Mouse (Mus musculus) ES-E14 (cell line): Measurements from ENCODE around the gene Nup210. TPM values are rescaled to one million over a fixed set of nuclear protein-coding genes. Genes with fewer than 3 reads are reported as not detected.
"Not testable (repeated sequence)": the region's sequence is repeated elsewhere in the genome, so short reads cannot be mapped to it uniquely, and the experiment has no call there.

ENCODE experiments used
- DNase-seq: peaks from one replicate; pipeline ENCODE4 v3.0.0-alpha.2; 2013; ENCODE audit warnings: low read depth, low spot score
- H3K27ac ChIP-seq: 2 replicates; pipeline ENCODE4 v1.5.1; 2012; ENCODE audit warnings: low read depth, mild to moderate bottlenecking, low read length, moderate library complexity, mixed read lengths; ENCODE audit not compliant: poor library complexity, insufficient read depth, severe bottlenecking
- H3K36me3 ChIP-seq: 2 replicates; pipeline ENCODE4 v1.6.1; 2012; ENCODE audit warnings: mild to moderate bottlenecking, low read length, moderate library complexity, mixed read lengths; ENCODE audit not compliant: control insufficient read depth, poor library complexity, insufficient read depth, severe bottlenecking
- H3K4me1 ChIP-seq, 2 experiments: fragments of 150-350 bp in 1 of 2; sonication (generic) in 1 of 2; 2 replicates each; pipeline ENCODE4 v1.6.1; 2012; ENCODE audit warnings: low read length in 2 of 2, mild to moderate bottlenecking in 1 of 2, mixed read lengths in 1 of 2; ENCODE audit not compliant: control insufficient read depth in 2 of 2, insufficient read depth in 2 of 2, poor library complexity in 1 of 2
- H3K4me3 ChIP-seq, 2 experiments: fragments of 150-350 bp in 1 of 2; sonication (generic) in 1 of 2; 2 replicates each; pipeline ENCODE4 v1.5.1; 2012; ENCODE audit warnings: low read length in 2 of 2, low read depth in 1 of 2, mild to moderate bottlenecking in 1 of 2, mixed read lengths in 1 of 2; ENCODE audit not compliant: insufficient read depth in 1 of 2, poor library complexity in 1 of 2, severe bottlenecking in 1 of 2
- H3K9ac ChIP-seq: 2 replicates; pipeline ENCODE4 v1.6.1; 2012; ENCODE audit warnings: low read depth, mild to moderate bottlenecking, low read length, mixed read lengths; ENCODE audit not compliant: poor library complexity, insufficient read depth, severe bottlenecking
- H3K9me3 ChIP-seq: fragments of 150-350 bp; sonication (generic); 2 replicates; pipeline ENCODE4 v1.6.1; 2012; ENCODE audit warnings: low read depth, mild to moderate bottlenecking, low read length; ENCODE audit not compliant: control insufficient read depth, insufficient read depth
- CHD2 ChIP-seq: IDR thresholded peaks from 2 replicates; pipeline ENCODE4 v1.6.1; 2014; ENCODE audit warnings: mild to moderate bottlenecking, low read depth, low read length, inconsistent platforms
- HCFC1 ChIP-seq: IDR thresholded peaks from 2 replicates; pipeline ENCODE4 v1.6.1; 2012; ENCODE audit warnings: low read length, inconsistent platforms, borderline replicate concordance; ENCODE audit not compliant: insufficient read depth
- MAFK ChIP-seq: IDR thresholded peaks from 2 replicates; pipeline ENCODE4 v1.6.1; 2014; ENCODE audit warnings: mild to moderate bottlenecking, low read depth, low read length, inconsistent platforms; ENCODE audit not compliant: insufficient read depth
- ZC3H11A ChIP-seq: IDR thresholded peaks from 2 replicates; pipeline ENCODE4 v1.6.1; 2012; ENCODE audit warnings: low read depth, mild to moderate bottlenecking, inconsistent platforms, low read length, borderline replicate concordance
- ZNF384 ChIP-seq: IDR thresholded peaks from 2 replicates; pipeline ENCODE4 v1.6.1; 2012; ENCODE audit warnings: low read depth, low read length, inconsistent platforms
- in situ Hi-C, 2 experiments: fragments of 600-800 bp; cut with MboI; formaldehyde crosslinking; loops; one replicate each; pipeline ENCODE4 v1.15.1; 2025; ENCODE audit warnings: low sequenced_read_pairs in 2 of 2, inconsistent platforms in 1 of 2; ENCODE audit not compliant: unreplicated experiment in 2 of 2
- total RNA-seq: library from RNA; depleted of rRNA; stranded (reverse); fragments of 300-350 nt; gene quantifications from 2 replicates; pipeline ENCODE4 v1.2.3, GENCODE M21; 2012

Nup210 gene
- total RNA-seq, 1 experiment: 65.9 TPM

- Histone ChIP-seq H3K27ac (no peak overlapping the region), H3K4me3 (no peak overlapping the region), H3K36me3 (no peaks in the 10 kb centered on the region), H3K9ac (no peak overlapping the region), H3K4me1 (peaks cover 3 to 10% of the 10 kb centered on the region in 2 experiments; a peak in 3 of 4 replicates), H3K9me3 (no peaks in the 10 kb centered on the region)
- TF ChIP-seq MAFK: no peak
- no peak for TF ChIP-seq ZNF384
- TF ChIP-seq CHD2: no peak
- no peak for TF ChIP-seq ZC3H11A
- no peak for TF ChIP-seq HCFC1
- DNase-seq: no peak
- in situ Hi-C loops: no loop called here
These were observed 8.2 kb downstream of the Nup210 start for GRCm38 (mm10) chr6:91108301-91108916.

DNA sequence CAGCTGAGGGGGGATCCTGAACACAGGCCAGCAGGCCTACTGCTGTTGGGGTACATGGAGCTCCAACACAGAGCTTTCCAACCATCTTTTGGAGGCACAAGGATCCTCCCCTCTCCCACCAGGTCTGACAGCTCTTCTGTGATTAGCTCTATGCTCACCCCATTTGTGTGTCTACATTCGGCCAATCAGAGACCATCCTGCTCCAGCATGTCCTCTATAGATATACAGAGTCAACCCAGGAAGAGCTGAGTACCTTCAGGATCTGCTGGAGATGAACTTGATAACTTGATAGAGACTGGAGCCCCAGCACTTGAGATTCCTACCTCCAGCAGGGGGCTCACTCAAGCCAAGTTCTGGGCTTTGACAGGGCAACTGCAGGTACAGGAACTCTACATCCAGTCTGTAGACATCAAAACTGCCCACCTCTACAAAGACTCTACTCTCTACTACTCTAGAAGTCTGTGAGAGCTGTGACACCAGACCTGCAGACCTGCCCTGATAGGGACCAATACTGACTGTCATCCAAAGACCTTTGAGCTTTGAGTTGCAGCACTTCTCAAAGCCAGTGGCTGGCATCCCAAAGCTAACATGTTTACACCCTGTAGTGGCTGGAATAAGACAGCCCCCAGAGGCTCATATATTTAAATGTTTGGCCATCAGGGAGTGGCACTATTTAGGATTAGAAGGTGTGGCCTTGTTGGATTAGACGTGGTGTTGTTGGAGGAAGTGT lies 11.1 kb downstream of the Nup210 start:
- Histone ChIP-seq H3K9ac (no peak overlapping the region), H3K36me3 (no peaks in the 10 kb centered on the region), H3K4me3 (no peak overlapping the region), H3K27ac (no peak overlapping the region), H3K9me3 (no peaks in the 10 kb centered on the region), H3K4me1 (peaks cover 5 to 6% of the 10 kb centered on the region in 2 experiments; a peak in 3 of 4 replicates)
- in situ Hi-C loops: no loop called here
- no peak for DNase-seq
- TF ChIP-seq HCFC1 (no peak), ZC3H11A (no peak), ZNF384 (no peak), CHD2 (no peak), MAFK (no peak)

GRCm38 (mm10) chr6:91104765-91105399 lies 11.7 kb downstream of the Nup210 start:
- no peak for DNase-seq
- no peaks in the 10 kb centered on the region for H3K36me3 ChIP-seq
- H3K9ac ChIP-seq: no peak overlapping the region
- TF ChIP-seq CHD2 (no peak), HCFC1 (no peak), ZNF384 (no peak)
- no peak overlapping the region for H3K27ac ChIP-seq
- in situ Hi-C loops: no loop called here
- H3K9me3 ChIP-seq: no peaks in the 10 kb centered on the region
- H3K4me1 ChIP-seq: peaks cover 5 to 6% of the 10 kb centered on the region in 2 experiments; a peak in 3 of 4 replicates
- no peak overlapping the region for H3K4me3 ChIP-seq

GRCm38 (mm10) chr6:91103421-91103820 lies 13.2 kb downstream of the Nup210 start:
- H3K27ac ChIP-seq, H3K4me1 ChIP-seq, H3K9me3 ChIP-seq, H3K36me3 ChIP-seq, in situ Hi-C loops, H3K4me3 ChIP-seq, DNase-seq, H3K9ac ChIP-seq: not testable (repeated sequence)
